Mouse (Mus musculus) stomach, embryonic 14.5 days (tissue): ENCODE measurements around the gene Ufsp1. TPM values are rescaled to one million over a fixed set of nuclear protein-coding genes. Genes with fewer than 3 reads are reported as not detected.

Source experiments
- ATAC-seq: fragments of 200-750 bp; cut with Nextera tagmentation; 2 replicates; pipeline ENCODE4 v1.8.0; 2017; ENCODE audit warnings: low read depth, moderate TSS enrichment; ENCODE audit not compliant: insufficient number of reproducible peaks, insufficient read depth, low FRiP score
- H3K27ac ChIP-seq: fragments of 300-500 bp; sonication (generic); 2 replicates; pipeline ENCODE4 v1.5.1; 2014; ENCODE audit warnings: mild to moderate bottlenecking, low read length, moderate library complexity, mixed read lengths
- H3K27me3 ChIP-seq: fragments of 300-500 bp; sonication (generic); 2 replicates; pipeline ENCODE4 v1.6.1; 2014; ENCODE audit warnings: low read length, control low read depth, mixed read lengths; ENCODE audit not compliant: control insufficient read depth, insufficient read depth
- H3K36me3 ChIP-seq: fragments of 300-500 bp; sonication (generic); 2 replicates; pipeline ENCODE4 v1.6.1; 2014; ENCODE audit warnings: mild to moderate bottlenecking, control low read depth, low read length, moderate library complexity, mixed read lengths; ENCODE audit not compliant: control insufficient read depth, insufficient read depth
- H3K4me1 ChIP-seq: fragments of 300-500 bp; sonication (generic); 2 replicates; pipeline ENCODE4 v1.6.1; 2014; ENCODE audit warnings: low read length, control low read depth, mixed read lengths; ENCODE audit not compliant: control insufficient read depth, insufficient read depth
- H3K4me2 ChIP-seq: fragments of 300-500 bp; sonication (generic); replicated peaks from 2 replicates; pipeline ENCODE4 v1.6.1; 2014; ENCODE audit warnings: low read depth, low read length, control low read depth
- H3K4me3 ChIP-seq: fragments of 300-500 bp; sonication (generic); 2 replicates; pipeline ENCODE4 v1.5.1; 2014; ENCODE audit warnings: low read depth, low read length, control low read depth
- H3K9ac ChIP-seq: fragments of 300-500 bp; sonication (generic); replicated peaks from 2 replicates; pipeline ENCODE4 v1.6.1; 2014; ENCODE audit warnings: low read depth, mild to moderate bottlenecking, control low read depth, low read length, moderate library complexity, mixed read lengths
- H3K9me3 ChIP-seq: fragments of 300-500 bp; sonication (generic); 2 replicates; pipeline ENCODE4 v1.6.1; 2016; ENCODE audit warnings: low read depth, low read length, control low read depth; ENCODE audit not compliant: control insufficient read depth
- WGBS: fragments of 180-500 bp; shearing (Covaris S2); extraction: QIAGEN DNeasy Blood & Tissue Kit; methylation state at CpG from one replicate; pipeline ENCODE4 v1.1.7; 2014; 5-methylcytosine and 5-hydroxymethylcytosine counted together
- polyA plus RNA-seq: library from polyadenylated mRNA; unstranded; fragments of >200 nt; fragmentation: Nextera tagmentation; extraction: Ambion mirVana; gene quantifications from 2 replicates; pipeline ENCODE4 v1.2.1, GENCODE M21; 2014

The Ufsp1 gene
- polyA plus RNA-seq, 1 experiment from 2014 or later, result 8.5 TPM

GRCm38 (mm10) chr5:137333512-137334174 lies 39.2 kb downstream of the Ufsp1 start, which contains the start of gene Slc12a9:
Gene Slc12a9 (minus strand): TSS chr5:137333597.
- no peaks in the 10 kb centered on the region for H3K9me3 ChIP-seq
- ATAC-seq, result peak; percentile 82
- under 1% methylated on average over 44 of the region's 44 CpGs for WGBS
- no peaks in the 10 kb centered on the region for H3K36me3 ChIP-seq
- H3K9ac ChIP-seq, result peak within 1 kb of the TSS; percentile 52; the same call in 1 of the 2 replicates
- H3K4me1 ChIP-seq, result no peaks in the 10 kb centered on the region; the same call in 1 of the 2 replicates
- peak within 1 kb of the TSS; percentile 90 for H3K4me2 ChIP-seq
- peak within 1 kb of the TSS; percentile 63 for H3K4me3 ChIP-seq
- peak within 1 kb of the TSS; percentile 33; the same call in 1 of the 2 replicates for H3K27ac ChIP-seq
- no peaks in the 10 kb centered on the region for H3K27me3 ChIP-seq

- Histone ChIP-seq H3K4me2 (peak overlapping the region; percentile 90), H3K9ac (no peak overlapping the region), H3K27ac (no peak overlapping the region), H3K27me3 (no peaks in the 10 kb centered on the region), H3K4me1 (peaks cover 6% of the 10 kb centered on the region; the same call in 1 of the 2 replicates), H3K4me3 (peak overlapping the region; percentile 63; the same call in 1 of the 2 replicates), H3K36me3 (no peaks in the 10 kb centered on the region), H3K9me3 (no peaks in the 10 kb centered on the region)
- WGBS, result 45% methylated on average over 10 of the region's 10 CpGs
- ATAC-seq, result no peak
These were observed 39.9 kb downstream of the Ufsp1 start for GRCm38 (mm10) chr5:137334317-137334716.

GRCm38 (mm10) chr5:137335066-137335465 lies 40.6 kb downstream of the Ufsp1 start:
- no peaks in the 10 kb centered on the region for H3K36me3 ChIP-seq

GRCm38 (mm10) chr5:137337190-137337589 lies 42.8 kb downstream of the Ufsp1 start:
- no peak overlapping the region for H3K27ac ChIP-seq
- no peaks in the 10 kb centered on the region for H3K9me3 ChIP-seq
- no peaks in the 10 kb centered on the region for H3K27me3 ChIP-seq
- H3K4me3 ChIP-seq, result no peak overlapping the region
- H3K4me1 ChIP-seq, result peaks cover 11% of the 10 kb centered on the region
- 52% methylated on average over 8 of the region's 8 CpGs for WGBS
- no peaks in the 10 kb centered on the region for H3K36me3 ChIP-seq
- H3K4me2 ChIP-seq, result no peak overlapping the region
- H3K9ac ChIP-seq, result no peak overlapping the region
- ATAC-seq, result no peak

More at GRCm38 (mm10) chr5:137335066-137335465, 40.6 kb downstream of the Ufsp1 start:
- Histone ChIP-seq H3K4me3 (no peak overlapping the region), H3K9me3 (no peaks in the 10 kb centered on the region), H3K4me2 (no peak overlapping the region), H3K27ac (no peak overlapping the region), H3K4me1 (peaks cover 11% of the 10 kb centered on the region), H3K27me3 (no peaks in the 10 kb centered on the region), H3K9ac (no peak overlapping the region)
- ATAC-seq, result no peak
- WGBS, result 70% methylated on average over 6 of the region's 6 CpGs

GRCm38 (mm10) chr5:137338256-137338655 lies 43.8 kb downstream of the Ufsp1 start:
- no peaks in the 10 kb centered on the region for H3K27me3 ChIP-seq
- no peaks in the 10 kb centered on the region for H3K9me3 ChIP-seq
- peak overlapping the region; percentile 77 for H3K4me2 ChIP-seq
- peak overlapping the region; percentile 39 for H3K4me3 ChIP-seq
- peaks cover 11% of the 10 kb centered on the region for H3K4me1 ChIP-seq
- H3K27ac ChIP-seq, result peak overlapping the region; percentile 58
- H3K36me3 ChIP-seq, result no peaks in the 10 kb centered on the region
- H3K9ac ChIP-seq, result peak overlapping the region; percentile 47
- ATAC-seq, result peak; percentile 83
- 1% methylated on average over 19 of the region's 19 CpGs for WGBS

GRCm38 (mm10) chr5:137338663-137339289 lies 44.3 kb downstream of the Ufsp1 start:
- whole genome bisulfite sequencing, result 2% methylated on average over 11 of the region's 11 CpGs
- Histone ChIP-seq H3K4me1 (peaks cover 11% of the 10 kb centered on the region), H3K36me3 (no peaks in the 10 kb centered on the region), H3K27me3 (no peaks in the 10 kb centered on the region), H3K9me3 (no peaks in the 10 kb centered on the region), H3K4me3 (peak overlapping the region; percentile 39), H3K9ac (peak overlapping the region; percentile 47), H3K4me2 (peak overlapping the region; percentile 77), H3K27ac (peak overlapping the region; percentile 58)
- ATAC-seq, result no peak

- 12% methylated on average over 22 of the region's 22 CpGs for WGBS
These were observed 45.0 kb downstream of the Ufsp1 start for GRCm38 (mm10) chr5:137339290-137339979.

GRCm38 (mm10) chr5:137340222-137340621 lies 45.8 kb downstream of the Ufsp1 start:
- no peaks in the 10 kb centered on the region for H3K9me3 ChIP-seq
- no peak overlapping the region for H3K4me3 ChIP-seq
- peaks cover 11% of the 10 kb centered on the region for H3K4me1 ChIP-seq
- H3K4me2 ChIP-seq, result no peak overlapping the region; the same call in 1 of the 2 replicates
- no peak for ATAC-seq
- 70% methylated on average over 6 of the region's 6 CpGs for WGBS
- no peaks in the 10 kb centered on the region for H3K36me3 ChIP-seq
- no peak overlapping the region; the same call in 1 of the 2 replicates for H3K27ac ChIP-seq
- H3K9ac ChIP-seq, result no peak overlapping the region
- H3K27me3 ChIP-seq, result no peaks in the 10 kb centered on the region

More at GRCm38 (mm10) chr5:137339290-137339979, 45.0 kb downstream of the Ufsp1 start:
- Histone ChIP-seq H3K4me3 (peak overlapping the region; percentile 39), H3K9ac (peak overlapping the region; percentile 47; the same call in 1 of the 2 replicates), H3K9me3 (no peaks in the 10 kb centered on the region), H3K27ac (peak overlapping the region; percentile 71; the same call in 1 of the 2 replicates), H3K4me1 (peaks cover 11% of the 10 kb centered on the region), H3K36me3 (no peaks in the 10 kb centered on the region), H3K4me2 (peak overlapping the region; percentile 77), H3K27me3 (no peaks in the 10 kb centered on the region)
- ATAC-seq, result peak; percentile 57; the same call in 1 of the 2 replicates
